Mouse (Mus musculus) heart, postnatal 0 days (tissue): ENCODE data around the gene Dolpp1. TPM values are rescaled to one million over a fixed set of nuclear protein-coding genes. Genes with fewer than 3 reads are reported as not detected.

ENCODE experiments used
- ATAC-seq: fragments of 200-750 bp; cut with Nextera tagmentation; 2 replicates; pipeline ENCODE4 v1.8.0; 2017; ENCODE audit warnings: low read depth, moderate number of reproducible peaks, moderate library complexity; ENCODE audit not compliant: insufficient read depth
- DNase-seq: peaks from one replicate; pipeline ENCODE4 v3.0.0-alpha.2; 2016; ENCODE audit warnings: low spot score
- H3K27ac ChIP-seq: fragments of 300-500 bp; sonication (generic); 2 replicates; pipeline ENCODE4 v1.5.1; 2014; ENCODE audit warnings: low read depth, mild to moderate bottlenecking
- H3K27me3 ChIP-seq: fragments of 300-500 bp; sonication (generic); 2 replicates; pipeline ENCODE4 v1.6.1; 2014; ENCODE audit warnings: low read length, mixed read lengths; ENCODE audit not compliant: control insufficient read depth, insufficient read depth
- H3K36me3 ChIP-seq: fragments of 300-500 bp; sonication (generic); replicated peaks from 2 replicates; pipeline ENCODE4 v1.6.1; 2014; ENCODE audit warnings: low read length, mixed read lengths; ENCODE audit not compliant: control insufficient read depth, insufficient read depth
- H3K4me1 ChIP-seq: fragments of 300-500 bp; sonication (generic); 2 replicates; pipeline ENCODE4 v1.6.1; 2014; ENCODE audit warnings: antibody characterized with exemption; ENCODE audit not compliant: control insufficient read depth, insufficient read depth
- H3K4me2 ChIP-seq: fragments of 300-500 bp; sonication (generic); 2 replicates; pipeline ENCODE4 v1.6.1; 2014; ENCODE audit warnings: low read depth, mild to moderate bottlenecking, low read length, moderate library complexity
- H3K4me3 ChIP-seq: fragments of 300-500 bp; sonication (generic); 2 replicates; pipeline ENCODE4 v1.5.1; 2014; ENCODE audit warnings: low read depth, low read length
- H3K9ac ChIP-seq: fragments of 300-500 bp; sonication (generic); replicated peaks from 2 replicates; pipeline ENCODE4 v1.6.1; 2014; ENCODE audit warnings: low read depth, low read length, mixed read lengths
- H3K9me3 ChIP-seq: fragments of 300-500 bp; sonication (generic); replicated peaks from 2 replicates; pipeline ENCODE4 v1.6.1; 2016; ENCODE audit warnings: low read length; ENCODE audit not compliant: control insufficient read depth
- CTCF ChIP-seq: IDR thresholded peaks from 2 replicates; pipeline ENCODE4 v1.5.1; 2016; ENCODE audit warnings: antibody characterized with exemption, control low read depth, low read depth
- EP300 ChIP-seq: IDR thresholded peaks from 2 replicates; pipeline ENCODE4 v1.6.1; 2016; ENCODE audit warnings: antibody characterized with exemption, low read depth
- WGBS: fragments of 180-500 bp; shearing (Covaris S2); extraction: QIAGEN DNeasy Blood & Tissue Kit; methylation state at CpG from one replicate; pipeline ENCODE4 v1.1.7; 2014; 5-methylcytosine and 5-hydroxymethylcytosine counted together
- polyA plus RNA-seq: library from polyadenylated mRNA; unstranded; fragments of >200 nt; fragmentation: Nextera tagmentation; extraction: Ambion mirVana; gene quantifications from 2 replicates; pipeline ENCODE4 v1.2.1, GENCODE M21; 2015
- total RNA-seq: library from RNA; depleted of rRNA; stranded (reverse); fragments of >200 nt; gene quantifications from 2 replicates; pipeline ENCODE4 v1.2.3, GENCODE M21; 2014; ENCODE audit warnings: low replicate concordance; rRNA removed

Gene Dolpp1
- total RNA-seq (40.6 and 56.4 TPM in 2 replicates), polyA plus RNA-seq (14.4 and 15.0 TPM in 2 replicates)

DNA sequence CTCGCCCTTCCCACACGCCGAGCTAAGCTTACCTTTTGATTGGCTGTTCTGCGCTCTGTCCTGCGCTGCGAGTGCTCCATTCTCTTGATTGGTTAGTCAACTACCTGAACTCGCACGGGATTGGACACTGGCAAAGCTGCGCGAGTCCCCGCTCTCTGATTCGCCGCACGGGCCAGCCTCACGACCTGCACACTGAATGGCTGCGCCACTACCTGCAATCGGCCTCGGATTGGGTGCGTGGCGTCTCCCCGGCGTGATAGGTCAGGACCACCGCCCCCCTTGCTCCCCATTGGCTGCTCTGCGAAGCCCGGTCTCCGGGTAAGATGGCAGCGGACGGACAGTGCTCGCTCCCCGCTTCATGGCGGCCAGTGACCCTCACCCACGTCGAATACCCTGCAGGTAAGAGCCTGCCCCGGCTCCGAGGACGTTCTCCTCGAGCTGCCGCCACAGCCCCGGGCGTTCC lies at the start of gene Dolpp1:
Gene Dolpp1 (plus strand): TSS at position 141 of the 463 bp plus-strand sequence.
- peak; percentile 98 for DNase-seq
- Histone ChIP-seq H3K4me2 (peak within 1 kb of the TSS; percentile 93), H3K4me3 (peak within 1 kb of the TSS; percentile 81), H3K4me1 (peaks cover 9% of the 10 kb centered on the region), H3K27ac (peak within 1 kb of the TSS; percentile 87), H3K36me3 (peaks cover 16% of the 10 kb centered on the region), H3K9ac (peak within 1 kb of the TSS; percentile 65), H3K9me3 (no peaks in the 10 kb centered on the region), H3K27me3 (no peaks in the 10 kb centered on the region)
- ATAC-seq, result peak; percentile 96
- under 1% methylated on average over 39 of the region's 40 CpGs for WGBS
- TF ChIP-seq EP300 (peak; percentile 99), CTCF (no peak)

DNA sequence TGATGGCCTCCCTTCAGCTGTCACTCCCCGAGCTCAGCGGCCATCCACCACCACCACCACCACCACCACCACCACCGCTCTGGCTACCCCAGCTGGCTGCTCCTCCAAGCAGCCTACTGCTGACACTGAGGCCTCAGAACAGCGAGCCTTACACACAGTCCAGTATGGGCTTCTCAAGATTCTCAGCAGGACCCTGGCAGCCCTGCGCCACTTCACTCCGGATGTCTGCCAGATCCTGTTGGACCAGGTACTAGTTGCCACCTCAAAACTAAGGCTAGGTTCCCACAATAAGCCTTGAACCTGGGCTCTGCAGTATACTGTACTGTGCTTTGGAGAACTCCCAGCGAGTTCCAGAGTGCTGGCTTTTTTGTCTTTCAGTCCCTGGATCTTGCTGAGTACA lies 49.5 kb upstream of the Dolpp1 start:
- no peak overlapping the region for H3K9ac ChIP-seq
- peaks cover 88% of the 10 kb centered on the region for H3K36me3 ChIP-seq
- no peaks in the 10 kb centered on the region for H3K9me3 ChIP-seq
- H3K27me3 ChIP-seq, result no peaks in the 10 kb centered on the region
- no peak for DNase-seq
- H3K27ac ChIP-seq, result no peak overlapping the region; the same call in 1 of the 2 replicates
- no peak overlapping the region for H3K4me2 ChIP-seq
- H3K4me1 ChIP-seq, result 0 out of 2 replicates have a peak, but pooled peaks cover 5% of the 10 kb centered on the region
- no peak overlapping the region for H3K4me3 ChIP-seq
- ATAC-seq, result no peak
- no peak for TF ChIP-seq EP300
- no peak for TF ChIP-seq CTCF
- 89% methylated on average over 7 of the region's 7 CpGs for WGBS

- WGBS, result 34% methylated on average over 14 of the region's 14 CpGs
- H3K4me2 ChIP-seq, result no peak overlapping the region
- ATAC-seq (peak; percentile 84), DNase-seq (peak; percentile 81)
- H3K9me3 ChIP-seq, result no peaks in the 10 kb centered on the region
- no peaks in the 10 kb centered on the region for H3K27me3 ChIP-seq
- peak; percentile 63 for TF ChIP-seq CTCF
- 0 out of 2 replicates have a peak, but pooled peaks have one; percentile 5 for TF ChIP-seq EP300
- H3K36me3 ChIP-seq, result peaks cover 89% of the 10 kb centered on the region
- no peak overlapping the region for H3K4me3 ChIP-seq
- H3K9ac ChIP-seq, result 0 out of 2 replicates have a peak overlapping the region, but pooled peaks have one; percentile 17
- H3K4me1 ChIP-seq, result 0 out of 2 replicates have a peak, but pooled peaks cover 5% of the 10 kb centered on the region
- peak overlapping the region; percentile 72 for H3K27ac ChIP-seq
Observed at GRCm38 (mm10) chr2:30343601-30344137, 48.4 kb upstream of the Dolpp1 start.

DNA sequence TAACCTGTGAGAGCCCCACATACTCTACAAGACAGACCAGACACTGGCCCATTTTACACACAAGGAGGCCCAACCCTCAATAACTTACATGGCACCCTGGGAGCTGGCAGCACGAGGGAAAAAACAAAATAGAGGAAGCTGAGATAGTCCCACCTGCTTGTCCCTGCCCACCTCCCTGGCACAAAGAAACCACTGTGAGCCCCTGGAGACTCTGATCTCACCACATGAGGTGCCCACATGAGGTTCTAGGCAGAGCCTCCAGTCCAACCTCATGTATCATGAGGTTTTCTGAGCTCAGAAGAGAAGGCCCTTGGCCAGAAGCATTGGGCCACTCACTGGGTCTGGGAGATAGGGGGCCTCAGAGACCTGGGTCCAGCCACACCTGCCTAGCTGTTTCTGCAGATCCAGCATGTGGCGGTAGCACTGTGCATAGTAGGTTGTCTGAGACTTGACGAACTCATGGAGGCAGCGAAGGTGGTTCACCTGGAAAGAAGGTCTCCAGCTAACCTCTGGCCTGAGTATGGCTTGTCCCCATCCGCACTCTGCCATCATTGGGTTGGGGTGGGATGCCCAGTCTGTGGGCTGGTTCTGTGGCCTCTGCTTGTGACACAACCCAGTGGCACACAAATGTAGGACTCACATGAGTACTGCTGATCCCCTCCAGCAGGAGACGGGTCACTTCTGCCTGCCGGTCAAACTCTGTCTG lies 45.9 kb upstream of the Dolpp1 start:
- no peak for TF ChIP-seq EP300
- TF ChIP-seq CTCF, result no peak
- H3K27me3 ChIP-seq, result no peaks in the 10 kb centered on the region
- peaks cover 86% of the 10 kb centered on the region for H3K36me3 ChIP-seq

DNA sequence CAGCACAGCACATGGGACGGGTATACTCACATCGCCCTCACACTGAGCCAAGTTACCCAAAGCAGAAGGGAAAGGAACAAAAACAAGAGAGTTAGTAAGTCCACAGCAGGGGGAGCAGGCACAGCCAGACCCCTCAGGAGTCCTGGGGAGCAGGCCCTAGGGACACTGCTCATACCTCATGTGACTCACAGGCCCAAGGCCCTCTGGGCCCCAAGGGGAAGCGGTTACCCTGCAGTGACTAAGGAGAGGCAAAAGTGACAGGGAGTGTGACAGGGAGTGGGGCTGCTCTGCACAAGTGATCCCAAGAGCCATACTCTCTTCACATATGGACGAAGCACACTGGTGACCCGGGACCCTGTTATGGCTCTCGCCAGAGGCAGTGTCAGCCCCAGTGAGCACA lies 42.9 kb upstream of the Dolpp1 start:
- TF ChIP-seq EP300, result no peak
- no peak for TF ChIP-seq CTCF
- 93% methylated on average over 6 of the region's 6 CpGs for WGBS
- Histone ChIP-seq H3K4me2 (no peak overlapping the region), H3K9me3 (no peaks in the 10 kb centered on the region), H3K27me3 (no peaks in the 10 kb centered on the region), H3K4me1 (0 out of 2 replicates have a peak, but pooled peaks cover 2% of the 10 kb centered on the region), H3K4me3 (no peak overlapping the region), H3K27ac (no peak overlapping the region), H3K36me3 (peaks cover 78% of the 10 kb centered on the region), H3K9ac (no peak overlapping the region)
- ATAC-seq (no peak), DNase-seq (no peak)

More for the DNA sequence above, 45.9 kb upstream of the Dolpp1 start:
- Histone ChIP-seq H3K9ac (no peak overlapping the region), H3K27ac (no peak overlapping the region), H3K4me2 (no peak overlapping the region), H3K4me3 (no peak overlapping the region), H3K9me3 (no peaks in the 10 kb centered on the region), H3K4me1 (0 out of 2 replicates have a peak, but pooled peaks cover 5% of the 10 kb centered on the region)
- DNase-seq (no peak), ATAC-seq (no peak)
- WGBS, result 85% methylated on average over 7 of the region's 7 CpGs
